In genomic region chr3:34441266-34441665, GRCm38 (mm10) we compare ENCODE assay signal across 9 mouse cellular contexts.
A peak's percentile ranks its signal among the peaks of the same experiment; 100 is the strongest.
DNase-seq lines count a peak whose midpoint lies in the region; ATAC-seq lines count a peak whose summit lies in the region.
"Had no signal": no experiment of that assay in that cellular context is flagged by ENCODE, and none has a peak within 500 bp of the region (broad histone marks: within the 10 kb centered on the region; RNA-seq: fewer than 3 reads in every experiment).

No protein-coding gene starts in this region.

- H3K9ac ChIP-seq in hindbrain, embryonic 14.5 days: no peak overlapping the region
- no peak overlapping the region for H3K9ac ChIP-seq in midbrain, embryonic 14.5 days (replicated peaks; ENCODE audit: low read length)
- H3K9ac ChIP-seq: limb, embryonic 15.5 days had no signal

- peak; percentile 21 for DNase-seq in cerebellum, adult 11-12 months
- no peak for DNase-seq in cerebellum, postnatal 4 days (ENCODE audit: low spot score in 2 of 2)
- DNase-seq in embryo, embryonic 11.5 days (ENCODE audit: low read depth, low spot score): peak; percentile 22
- no peak for DNase-seq in hindbrain, embryonic 14.5 days (ENCODE audit: low spot score)
- peak; percentile 58 for DNase-seq in midbrain, embryonic 14.5 days
- DNase-seq in heart, adult 8-10 months (ENCODE audit: low spot score): no peak
- no peak for DNase-seq in adrenal gland, postnatal 36 days
- DNase-seq in heart, postnatal 14 days: no peak

- peaks cover 27% of the 10 kb centered on the region; the same call in 1 of the 2 replicates for H3K27me3 ChIP-seq in hindbrain, embryonic 14.5 days (ENCODE audit: control insufficient read depth, insufficient read depth, low read length)
- 0 out of 2 replicates have a peak, but pooled peaks cover 3% of the 10 kb centered on the region for H3K27me3 ChIP-seq in midbrain, embryonic 14.5 days (ENCODE audit: control insufficient read depth, insufficient read depth, low read length)

- no peak overlapping the region for H3K4me3 ChIP-seq in hindbrain, embryonic 14.5 days (replicated peaks; ENCODE audit: low read length)
- H3K4me3 ChIP-seq in midbrain, embryonic 14.5 days (replicated peaks; ENCODE audit: low read depth, low read length): no peak overlapping the region
- H3K4me3 ChIP-seq: limb, embryonic 15.5 days had no signal

- peak overlapping the region; percentile 65; the same call in 1 of the 2 replicates for H3K27ac ChIP-seq in hindbrain, embryonic 14.5 days
- peak overlapping the region; percentile 49; the same call in 1 of the 2 replicates for H3K27ac ChIP-seq in midbrain, embryonic 14.5 days (replicated peaks; ENCODE audit: low read depth, low read length)
- H3K27ac ChIP-seq: limb, embryonic 15.5 days had no signal

- 21% methylated on average over 5 of the region's 5 CpGs for WGBS in hindbrain, embryonic 14.5 days
- WGBS in midbrain, embryonic 14.5 days: 46% methylated on average over 5 of the region's 5 CpGs

- ATAC-seq in hindbrain, embryonic 14.5 days (ENCODE audit: low FRiP score): peak; percentile 53; the same call in 1 of the 2 replicates
- ATAC-seq in midbrain, embryonic 14.5 days (ENCODE audit: low FRiP score, low TSS enrichment): no peak

- H3K9me3 ChIP-seq in hindbrain, embryonic 14.5 days (ENCODE audit: control insufficient read depth, low read length): no peaks in the 10 kb centered on the region
- no peaks in the 10 kb centered on the region for H3K9me3 ChIP-seq in midbrain, embryonic 14.5 days (ENCODE audit: control insufficient read depth, low read length)
- H3K9me3 ChIP-seq: limb, embryonic 15.5 days had no signal

- intact Hi-C loops in heart, postnatal 14 days (cut with DNase I): no loop called here

- peaks cover 5% of the 10 kb centered on the region; the same call in 1 of the 2 replicates for H3K4me1 ChIP-seq in hindbrain, embryonic 14.5 days (replicated peaks; ENCODE audit: control insufficient read depth, insufficient read depth, low read length)
- H3K4me1 ChIP-seq in midbrain, embryonic 14.5 days (ENCODE audit: control insufficient read depth, insufficient read depth, low read length): peaks cover 18% of the 10 kb centered on the region

- H3K36me3 ChIP-seq in hindbrain, embryonic 14.5 days (replicated peaks; ENCODE audit: control insufficient read depth, insufficient read depth): no peaks in the 10 kb centered on the region
- no peaks in the 10 kb centered on the region for H3K36me3 ChIP-seq in midbrain, embryonic 14.5 days (ENCODE audit: control insufficient read depth, insufficient read depth, low read length)
- H3K36me3 ChIP-seq: limb, embryonic 15.5 days had no signal

- no peak overlapping the region; the same call in 1 of the 2 replicates for H3K4me2 ChIP-seq in hindbrain, embryonic 14.5 days (replicated peaks)
- H3K4me2 ChIP-seq in midbrain, embryonic 14.5 days (ENCODE audit: low read length): no peak overlapping the region
- H3K4me2 ChIP-seq: limb, embryonic 15.5 days had no signal

Comparison
In these comparisons a context has a peak if more than half of its experiments do, and no peak if none do; other contexts are left out.
1. DNase-seq: peak in cerebellum, adult 11-12 months (single experiment), embryo, embryonic 11.5 days (single experiment) and midbrain, embryonic 14.5 days (single experiment); none in cerebellum, postnatal 4 days (0 of 2), hindbrain, embryonic 14.5 days (single experiment), heart, adult 8-10 months (single experiment), adrenal gland, postnatal 36 days (0 of 2) and heart, postnatal 14 days (0 of 2).